Mouse (Mus musculus) kidney, postnatal 0 days (tissue): ENCODE data around the gene Got1. TPM values are rescaled to one million over a fixed set of nuclear protein-coding genes. Genes with fewer than 3 reads are reported as not detected.

Source experiments
- ATAC-seq: fragments of 200-750 bp; cut with Nextera tagmentation; replicated peaks from 2 replicates; pipeline ENCODE4 v1.8.0; 2017; ENCODE audit warnings: low read depth, moderate number of reproducible peaks, moderate TSS enrichment, moderate library complexity; ENCODE audit not compliant: low FRiP score
- DNase-seq: peaks from one replicate; pipeline ENCODE4 v3.0.0-alpha.2; 2016; ENCODE audit warnings: low spot score
- H3K27ac ChIP-seq: fragments of 300-500 bp; sonication (generic); 2 replicates; pipeline ENCODE4 v1.5.1; 2014; ENCODE audit warnings: mild to moderate bottlenecking
- H3K27me3 ChIP-seq: fragments of 300-500 bp; sonication (generic); 2 replicates; pipeline ENCODE4 v1.6.1; 2014; ENCODE audit warnings: low read length, mixed read lengths; ENCODE audit not compliant: insufficient read depth
- H3K36me3 ChIP-seq: fragments of 300-500 bp; sonication (generic); 2 replicates; pipeline ENCODE4 v1.6.1; 2014; ENCODE audit warnings: low read length, mixed read lengths; ENCODE audit not compliant: insufficient read depth
- H3K4me1 ChIP-seq: fragments of 300-500 bp; sonication (generic); replicated peaks from 2 replicates; pipeline ENCODE4 v1.6.1; 2014; ENCODE audit warnings: antibody characterized with exemption, low read length, mixed read lengths; ENCODE audit not compliant: insufficient read depth
- H3K4me2 ChIP-seq: fragments of 300-500 bp; sonication (generic); 2 replicates; pipeline ENCODE4 v1.6.1; 2014; ENCODE audit warnings: mild to moderate bottlenecking, low read length, moderate library complexity, mixed read lengths
- H3K4me3 ChIP-seq: fragments of 300-500 bp; sonication (generic); replicated peaks from 2 replicates; pipeline ENCODE4 v1.5.1; 2014; ENCODE audit warnings: low read depth, low read length
- H3K9ac ChIP-seq: fragments of 300-500 bp; sonication (generic); 2 replicates; pipeline ENCODE4 v1.6.1; 2014; ENCODE audit warnings: low read depth, low read length
- H3K9me3 ChIP-seq: fragments of 300-500 bp; sonication (generic); replicated peaks from 2 replicates; pipeline ENCODE4 v1.6.1; 2016; ENCODE audit warnings: low read length, inconsistent platforms, mixed read lengths
- CTCF ChIP-seq: IDR thresholded peaks from 2 replicates; pipeline ENCODE4 v1.5.1; 2016; ENCODE audit warnings: antibody characterized with exemption, low read depth, mild to moderate bottlenecking, moderate library complexity
- WGBS: fragments of 180-500 bp; shearing (Covaris S2); extraction: QIAGEN DNeasy Blood & Tissue Kit; methylation state at CpG from one replicate; pipeline ENCODE4 v1.1.7; 2014; 5-methylcytosine and 5-hydroxymethylcytosine counted together
- polyA plus RNA-seq: library from polyadenylated mRNA; unstranded; fragments of >200 nt; fragmentation: Nextera tagmentation; extraction: Ambion mirVana; gene quantifications from 2 replicates; pipeline ENCODE4 v1.2.1, GENCODE M21; 2015

Gene Got1
- polyA plus RNA-seq, 1 experiment from 2014 or later = 86.6 TPM

GRCm38 (mm10) chr19:43530921-43531320 lies 6.5 kb upstream of the Got1 start:
- Histone ChIP-seq H3K27ac (no peak overlapping the region), H3K9me3 (no peaks in the 10 kb centered on the region), H3K4me2 (no peak overlapping the region), H3K9ac (no peak overlapping the region), H3K4me3 (no peak overlapping the region), H3K36me3 (no peaks in the 10 kb centered on the region), H3K4me1 (no peaks in the 10 kb centered on the region), H3K27me3 (no peaks in the 10 kb centered on the region; the same call in 1 of the 2 replicates)
- ATAC-seq (no peak), DNase-seq (no peak)
- TF ChIP-seq CTCF = no peak
- whole genome bisulfite sequencing = 24% methylated on average over 12 of the region's 12 CpGs

GRCm38 (mm10) chr19:43530197-43530770 lies 5.9 kb upstream of the Got1 start:
- peak; percentile 96 for DNase-seq
- H3K36me3 ChIP-seq = no peaks in the 10 kb centered on the region
- no peaks in the 10 kb centered on the region; the same call in 1 of the 2 replicates for H3K4me1 ChIP-seq
- no peak overlapping the region for H3K27ac ChIP-seq
- no peaks in the 10 kb centered on the region for H3K9me3 ChIP-seq
- under 1% methylated on average over 13 of the region's 13 CpGs for WGBS
- peak; percentile 68; the same call in 1 of the 2 replicates for ATAC-seq
- no peaks in the 10 kb centered on the region; the same call in 1 of the 2 replicates for H3K27me3 ChIP-seq
- no peak overlapping the region for H3K9ac ChIP-seq
- TF ChIP-seq CTCF = peak; percentile 86
- no peak overlapping the region for H3K4me3 ChIP-seq
- H3K4me2 ChIP-seq = peak overlapping the region; percentile 38

GRCm38 (mm10) chr19:43528056-43528587 lies 3.7 kb upstream of the Got1 start:
- Histone ChIP-seq H3K4me1 (peaks cover 5% of the 10 kb centered on the region), H3K9ac (no peak overlapping the region), H3K4me2 (no peak overlapping the region), H3K36me3 (no peaks in the 10 kb centered on the region), H3K4me3 (no peak overlapping the region), H3K27ac (no peak overlapping the region), H3K9me3 (no peaks in the 10 kb centered on the region), H3K27me3 (no peaks in the 10 kb centered on the region; the same call in 1 of the 2 replicates)
- DNase-seq = no peak
- no peak for ATAC-seq
- WGBS = 86% methylated on average over 8 of the region's 8 CpGs
- no peak for TF ChIP-seq CTCF

- TF ChIP-seq CTCF = peak; percentile 69
- no peaks in the 10 kb centered on the region for H3K9me3 ChIP-seq
- H3K27me3 ChIP-seq = no peaks in the 10 kb centered on the region; the same call in 1 of the 2 replicates
- no peak overlapping the region for H3K4me3 ChIP-seq
- H3K27ac ChIP-seq = no peak overlapping the region
- ATAC-seq (no peak), DNase-seq (peak; percentile 47)
- no peaks in the 10 kb centered on the region for H3K36me3 ChIP-seq
- H3K9ac ChIP-seq = no peak overlapping the region
- no peak overlapping the region for H3K4me2 ChIP-seq
- WGBS = 16% methylated on average over 11 of the region's 11 CpGs
- H3K4me1 ChIP-seq = peaks cover 5% of the 10 kb centered on the region
Measured at GRCm38 (mm10) chr19:43527131-43527530, 2.7 kb upstream of the Got1 start.

GRCm38 (mm10) chr19:43526025-43526424 lies 1.6 kb upstream of the Got1 start:
- H3K4me3 ChIP-seq = no peak overlapping the region
- H3K9me3 ChIP-seq = no peaks in the 10 kb centered on the region
- H3K27me3 ChIP-seq = no peaks in the 10 kb centered on the region
- TF ChIP-seq CTCF = no peak
- no peak overlapping the region for H3K27ac ChIP-seq
- H3K36me3 ChIP-seq = no peaks in the 10 kb centered on the region
- ATAC-seq (no peak), DNase-seq (no peak)
- H3K4me2 ChIP-seq = no peak overlapping the region
- WGBS = 63% methylated on average over 9 of the region's 9 CpGs
- peaks cover 5% of the 10 kb centered on the region for H3K4me1 ChIP-seq
- H3K9ac ChIP-seq = no peak overlapping the region

- no peak for DNase-seq
- H3K4me1 ChIP-seq = peaks cover 6% of the 10 kb centered on the region
- ATAC-seq = no peak
- no peak overlapping the region for H3K4me3 ChIP-seq
- H3K36me3 ChIP-seq = no peaks in the 10 kb centered on the region
- 0 out of 2 replicates have a peak overlapping the region, but pooled peaks have one; percentile 76 for H3K27ac ChIP-seq
- WGBS = 83% methylated on average over 7 of the region's 7 CpGs
- H3K27me3 ChIP-seq = no peaks in the 10 kb centered on the region
- H3K4me2 ChIP-seq = peak overlapping the region; percentile 72; the same call in 1 of the 2 replicates
- H3K9ac ChIP-seq = peak overlapping the region; percentile 61; the same call in 1 of the 2 replicates
- TF ChIP-seq CTCF = no peak
- H3K9me3 ChIP-seq = no peaks in the 10 kb centered on the region
Measured at GRCm38 (mm10) chr19:43525566-43525965, 1.2 kb upstream of the Got1 start.
